Mouse (Mus musculus) midbrain, postnatal 0 days (tissue): ENCODE measurements around the gene Adra1b. TPM values are rescaled to one million over a fixed set of nuclear protein-coding genes. Genes with fewer than 3 reads are reported as not detected.

Experiments used
- ATAC-seq: fragments of 200-750 bp; cut with Nextera tagmentation; 2 replicates; pipeline ENCODE4 v1.8.0; 2017; ENCODE audit warnings: moderate number of reproducible peaks, mild to moderate bottlenecking, moderate TSS enrichment, moderate library complexity; ENCODE audit not compliant: low FRiP score
- DNase-seq: peaks from one replicate; pipeline ENCODE4 v3.0.0-alpha.2; 2015; ENCODE audit warnings: low spot score
- H3K27ac ChIP-seq: fragments of 300-500 bp; sonication (generic); 2 replicates; pipeline ENCODE4 v1.5.1; 2014; ENCODE audit warnings: low read depth, mild to moderate bottlenecking, low read length, mixed read lengths
- H3K27me3 ChIP-seq: fragments of 300-500 bp; sonication (generic); 2 replicates; pipeline ENCODE4 v1.6.1; 2014; ENCODE audit warnings: low read length, control low read depth, mixed read lengths; ENCODE audit not compliant: insufficient read depth
- H3K36me3 ChIP-seq: fragments of 300-500 bp; sonication (generic); 2 replicates; pipeline ENCODE4 v1.6.1; 2014; ENCODE audit warnings: low read length, control low read depth, mixed read lengths; ENCODE audit not compliant: insufficient read depth
- H3K4me1 ChIP-seq: fragments of 300-500 bp; sonication (generic); 2 replicates; pipeline ENCODE4 v1.6.1; 2014; ENCODE audit warnings: mild to moderate bottlenecking, control low read depth, antibody characterized with exemption, low read length, mixed read lengths; ENCODE audit not compliant: insufficient read depth
- H3K4me2 ChIP-seq: fragments of 300-500 bp; sonication (generic); 2 replicates; pipeline ENCODE4 v1.6.1; 2014; ENCODE audit warnings: low read depth, mild to moderate bottlenecking, low read length, mixed read lengths; ENCODE audit not compliant: poor library complexity, severe bottlenecking
- H3K4me3 ChIP-seq: fragments of 300-500 bp; sonication (generic); 2 replicates; pipeline ENCODE4 v1.5.1; 2014; ENCODE audit warnings: low read depth, mild to moderate bottlenecking, low read length, moderate library complexity
- H3K9ac ChIP-seq: fragments of 300-500 bp; sonication (generic); replicated peaks from 2 replicates; pipeline ENCODE4 v1.6.1; 2014; ENCODE audit warnings: mild to moderate bottlenecking, low read length, moderate library complexity, mixed read lengths; ENCODE audit not compliant: poor library complexity, severe bottlenecking
- H3K9me3 ChIP-seq: fragments of 300-500 bp; sonication (generic); 2 replicates; pipeline ENCODE4 v1.6.1; 2016; ENCODE audit warnings: low read length, control low read depth
- CTCF ChIP-seq: IDR thresholded peaks from 2 replicates; pipeline ENCODE4 v1.5.1; 2016; ENCODE audit warnings: antibody characterized with exemption, mild to moderate bottlenecking
- WGBS: fragments of 180-500 bp; shearing (Covaris S2); extraction: QIAGEN DNeasy Blood & Tissue Kit; methylation state at CpG from one replicate; pipeline ENCODE4 v1.1.7; 2014; 5-methylcytosine and 5-hydroxymethylcytosine counted together
- polyA plus RNA-seq: library from polyadenylated mRNA; unstranded; fragments of >200 nt; fragmentation: Nextera tagmentation; extraction: Ambion mirVana; gene quantifications from 2 replicates; pipeline ENCODE4 v1.2.1, GENCODE M21; 2015
- total RNA-seq: library from RNA; depleted of rRNA; stranded (reverse); fragments of >200 nt; gene quantifications from 2 replicates; pipeline ENCODE4 v1.2.3, GENCODE M21; 2014

The Adra1b gene
- total and polyA plus RNA-seq, 2 experiments from 2014 or later, result 17.1 to 38.7 TPM

GRCm38 (mm10) chr11:43790446-43790845 lies 110.6 kb downstream of the Adra1b start:
- ATAC-seq (no peak), DNase-seq (no peak)
- H3K4me3 ChIP-seq, result no peak overlapping the region
- no peak for TF ChIP-seq CTCF
- no peak overlapping the region for H3K27ac ChIP-seq
- H3K27me3 ChIP-seq, result no peaks in the 10 kb centered on the region
- H3K4me2 ChIP-seq, result no peak overlapping the region
- no peaks in the 10 kb centered on the region for H3K36me3 ChIP-seq
- H3K9ac ChIP-seq, result no peak overlapping the region
- no peaks in the 10 kb centered on the region for H3K4me1 ChIP-seq
- H3K9me3 ChIP-seq, result no peaks in the 10 kb centered on the region
- 93% methylated on average over 6 of the region's 6 CpGs for WGBS

- peak; percentile 66 for DNase-seq
- no peaks in the 10 kb centered on the region for H3K36me3 ChIP-seq
- H3K27me3 ChIP-seq, result no peaks in the 10 kb centered on the region
- no peaks in the 10 kb centered on the region for H3K4me1 ChIP-seq
- no peak overlapping the region for H3K9ac ChIP-seq
- no peak overlapping the region for H3K4me2 ChIP-seq
- no peak overlapping the region for H3K27ac ChIP-seq
- WGBS, result 7% methylated on average over 2 of the region's 2 CpGs
- TF ChIP-seq CTCF, result peak; percentile 81
- H3K4me3 ChIP-seq, result no peak overlapping the region
- ATAC-seq, result no peak
- H3K9me3 ChIP-seq, result no peaks in the 10 kb centered on the region
Measured at GRCm38 (mm10) chr11:43783772-43784171, 117.2 kb downstream of the Adra1b start.

- no peak for DNase-seq
- WGBS, result 73% methylated on average over 5 of the region's 5 CpGs
- no peaks in the 10 kb centered on the region for H3K27me3 ChIP-seq
- H3K9ac ChIP-seq, result no peak overlapping the region
- H3K4me2 ChIP-seq, result no peak overlapping the region
- ATAC-seq, result no peak
- no peaks in the 10 kb centered on the region for H3K9me3 ChIP-seq
- no peaks in the 10 kb centered on the region for H3K36me3 ChIP-seq
- H3K27ac ChIP-seq, result no peak overlapping the region
- H3K4me3 ChIP-seq, result no peak overlapping the region
- no peaks in the 10 kb centered on the region for H3K4me1 ChIP-seq
- no peak for TF ChIP-seq CTCF
Measured at GRCm38 (mm10) chr11:43783106-43783505, 117.9 kb downstream of the Adra1b start.

- Histone ChIP-seq H3K27ac (no peak overlapping the region), H3K9me3 (no peaks in the 10 kb centered on the region), H3K4me2 (no peak overlapping the region), H3K4me3 (no peak overlapping the region), H3K9ac (no peak overlapping the region), H3K36me3 (no peaks in the 10 kb centered on the region), H3K4me1 (no peaks in the 10 kb centered on the region), H3K27me3 (no peaks in the 10 kb centered on the region)
- DNase-seq (no peak), ATAC-seq (no peak)
- 79% methylated on average over 5 of the region's 5 CpGs for WGBS
- no peak for TF ChIP-seq CTCF
Measured at GRCm38 (mm10) chr11:43779551-43779950, 121.5 kb downstream of the Adra1b start.

- TF ChIP-seq CTCF, result no peak
- no peaks in the 10 kb centered on the region for H3K4me1 ChIP-seq
- 27% methylated on average over 8 of the region's 8 CpGs for WGBS
- H3K27me3 ChIP-seq, result no peaks in the 10 kb centered on the region
- no peaks in the 10 kb centered on the region for H3K36me3 ChIP-seq
- H3K27ac ChIP-seq, result no peak overlapping the region
- ATAC-seq (no peak), DNase-seq (no peak)
- H3K4me3 ChIP-seq, result peak overlapping the region; percentile 33
- H3K9me3 ChIP-seq, result no peaks in the 10 kb centered on the region
- peak overlapping the region; percentile 49 for H3K4me2 ChIP-seq
- H3K9ac ChIP-seq, result no peak overlapping the region
Measured at GRCm38 (mm10) chr11:43776324-43776694, 124.7 kb downstream of the Adra1b start.

- H3K9ac ChIP-seq, result no peak overlapping the region; the same call in 1 of the 2 replicates
- WGBS, result 14% methylated on average over 62 of the region's 63 CpGs
- no peaks in the 10 kb centered on the region for H3K9me3 ChIP-seq
- H3K36me3 ChIP-seq, result no peaks in the 10 kb centered on the region
- ATAC-seq, result 0 out of 2 replicates have a peak, but pooled peaks have one; percentile 49
- H3K4me3 ChIP-seq, result peak overlapping the region; percentile 33
- H3K27ac ChIP-seq, result no peak overlapping the region
- TF ChIP-seq CTCF, result no peak
- H3K4me2 ChIP-seq, result peak overlapping the region; percentile 49
- H3K4me1 ChIP-seq, result no peaks in the 10 kb centered on the region
- DNase-seq, result no peak
- H3K27me3 ChIP-seq, result no peaks in the 10 kb centered on the region
Measured at GRCm38 (mm10) chr11:43775469-43776323, 125.3 kb downstream of the Adra1b start.
